Mouse (Mus musculus): ENCODE data around the gene Gnl1. TPM values are rescaled to one million over a fixed set of nuclear protein-coding genes. Genes with fewer than 3 reads are reported as not detected.

The Gnl1 gene
- polyA plus RNA-seq, 1 experiment from 2014 or later = 43.1 TPM

MicroRNAs within 50 kb of the gene (microRNA counts, 519-probe panel; counts per million panel counts)
- 1,031 counts per million, percentile 9 among the panel's probes with 10 or more counts for microRNA mmu-miR-877

Small RNA genes within 50 kb of the gene (microRNA-seq; reads per million reads assigned to microRNA genes)
- 45.4 reads per million, percentile 41 among the genes with 10 or more reads in this experiment for gene Mir877

Other genes starting within 250 kb of the Gnl1 start
- gene Ier3, start 158.2 kb upstream of the Gnl1 start, polyA plus RNA-seq (2015; fragmentation: Nextera tagmentation; extraction: Ambion mirVana) = 21.9 and 31.7 TPM in 2 replicates
- 57.8 and 65.1 TPM in 2 replicates for gene Flot1, start 156.6 kb upstream of the Gnl1 start, polyA plus RNA-seq (2015; fragmentation: Nextera tagmentation; extraction: Ambion mirVana)
- 877 and 940 TPM in 2 replicates for gene Tubb5, start 141.5 kb upstream of the Gnl1 start, polyA plus RNA-seq (2015; fragmentation: Nextera tagmentation; extraction: Ambion mirVana)
- gene Mdc1, start 138.3 kb upstream of the Gnl1 start, polyA plus RNA-seq (2015; fragmentation: Nextera tagmentation; extraction: Ambion mirVana) = 20.6 and 22.3 TPM in 2 replicates
- gene Nrm, start 118.5 kb upstream of the Gnl1 start, polyA plus RNA-seq (2015; fragmentation: Nextera tagmentation; extraction: Ambion mirVana) = 65.6 and 67.9 TPM in 2 replicates
- gene Ppp1r18, start 114.3 kb upstream of the Gnl1 start, polyA plus RNA-seq (2015; fragmentation: Nextera tagmentation; extraction: Ambion mirVana) = 23.3 and 26.5 TPM in 2 replicates
- 40.2 and 42.4 TPM in 2 replicates for gene Dhx16, start 100.0 kb upstream of the Gnl1 start, polyA plus RNA-seq (2015; fragmentation: Nextera tagmentation; extraction: Ambion mirVana)
- 15.6 TPM in 2 replicates for gene 2310061I04Rik, start 82.4 kb upstream of the Gnl1 start, polyA plus RNA-seq (2015; fragmentation: Nextera tagmentation; extraction: Ambion mirVana)
- gene Atat1, start 69.8 kb upstream of the Gnl1 start, polyA plus RNA-seq (2015; fragmentation: Nextera tagmentation; extraction: Ambion mirVana) = 62.6 and 62.7 TPM in 2 replicates
- gene Mrps18b, start 63.5 kb upstream of the Gnl1 start, polyA plus RNA-seq (2015; fragmentation: Nextera tagmentation; extraction: Ambion mirVana) = 67.5 and 73.1 TPM in 2 replicates
- gene Ppp1r10, start 63.4 kb upstream of the Gnl1 start, polyA plus RNA-seq (2015; fragmentation: Nextera tagmentation; extraction: Ambion mirVana) = 38.0 and 40.5 TPM in 2 replicates
- 70.6 and 82.5 TPM in 2 replicates for gene Abcf1, start 10.1 kb upstream of the Gnl1 start, polyA plus RNA-seq (2015; fragmentation: Nextera tagmentation; extraction: Ambion mirVana)
- 27.5 and 29.7 TPM in 2 replicates for gene Prr3, start 385 bp downstream of the Gnl1 start, polyA plus RNA-seq (2015; fragmentation: Nextera tagmentation; extraction: Ambion mirVana)
- gene H2-T24, start 40.7 kb downstream of the Gnl1 start, polyA plus RNA-seq (2015; fragmentation: Nextera tagmentation; extraction: Ambion mirVana) = 2.0 and 2.2 TPM in 2 replicates
- gene H2-T23, start 53.0 kb downstream of the Gnl1 start, polyA plus RNA-seq (2015; fragmentation: Nextera tagmentation; extraction: Ambion mirVana) = 7.2 and 11.7 TPM in 2 replicates
- gene H2-T22, start 62.9 kb downstream of the Gnl1 start, polyA plus RNA-seq (2015; fragmentation: Nextera tagmentation; extraction: Ambion mirVana) = 18.8 and 19.4 TPM in 2 replicates
- not detected in 2 replicates for gene Gm6034, start 63.1 kb downstream of the Gnl1 start, polyA plus RNA-seq (2015; fragmentation: Nextera tagmentation; extraction: Ambion mirVana)
- not detected in 2 replicates for gene Gm11127, start 78.5 kb downstream of the Gnl1 start, polyA plus RNA-seq (2015; fragmentation: Nextera tagmentation; extraction: Ambion mirVana)
- gene Gm19684, start 141.8 kb downstream of the Gnl1 start, polyA plus RNA-seq (2015; fragmentation: Nextera tagmentation; extraction: Ambion mirVana) = not detected in 2 replicates
- not detected in 2 replicates for gene Gm7030, start 149.6 kb downstream of the Gnl1 start, polyA plus RNA-seq (2015; fragmentation: Nextera tagmentation; extraction: Ambion mirVana)
- 24.5 and 27.5 TPM in 2 replicates for gene Gm8909, start 188.7 kb downstream of the Gnl1 start, polyA plus RNA-seq (2015; fragmentation: Nextera tagmentation; extraction: Ambion mirVana)
- gene H2-T3, start 210.4 kb downstream of the Gnl1 start, polyA plus RNA-seq (2015; fragmentation: Nextera tagmentation; extraction: Ambion mirVana) = 0.80 and 1.1 TPM in 2 replicates

Data from lung, embryonic 16.5 days (tissue).